Mouse (Mus musculus) heart, embryonic 12.5 days (tissue): Measurements from ENCODE around the gene Hdgfl2. TPM values are rescaled to one million over a fixed set of nuclear protein-coding genes. Genes with fewer than 3 reads are reported as not detected.
"Not testable (repeated sequence)": the region's sequence is repeated elsewhere in the genome, so short reads cannot be mapped to it uniquely, and the experiment has no call there.

ENCODE experiments used
- ATAC-seq: fragments of 200-750 bp; cut with Nextera tagmentation; 2 replicates; pipeline ENCODE4 v1.8.0; 2017; ENCODE audit warnings: moderate TSS enrichment, moderate library complexity; ENCODE audit not compliant: insufficient number of reproducible peaks, low FRiP score
- H3K27ac ChIP-seq: fragments of 300-500 bp; sonication (generic); 2 replicates; pipeline ENCODE4 v1.5.1; 2016; ENCODE audit warnings: mild to moderate bottlenecking, moderate library complexity; ENCODE audit not compliant: poor library complexity, severe bottlenecking
- H3K27me3 ChIP-seq: fragments of 300-500 bp; sonication (generic); replicated peaks from 2 replicates; pipeline ENCODE4 v1.6.1; 2016; ENCODE audit warnings: mild to moderate bottlenecking, moderate library complexity
- H3K36me3 ChIP-seq: fragments of 300-500 bp; sonication (generic); 2 replicates; pipeline ENCODE4 v1.6.1; 2016; ENCODE audit warnings: mild to moderate bottlenecking, moderate library complexity
- H3K4me1 ChIP-seq: fragments of 300-500 bp; sonication (generic); replicated peaks from 2 replicates; pipeline ENCODE4 v1.6.1; 2016; ENCODE audit warnings: mild to moderate bottlenecking
- H3K4me2 ChIP-seq: fragments of 300-500 bp; sonication (generic); 2 replicates; pipeline ENCODE4 v1.6.1; 2016; ENCODE audit warnings: mild to moderate bottlenecking, moderate library complexity
- H3K4me3 ChIP-seq: fragments of 300-500 bp; sonication (generic); 2 replicates; pipeline ENCODE4 v1.5.1; 2016; ENCODE audit warnings: mild to moderate bottlenecking
- H3K9ac ChIP-seq: fragments of 300-500 bp; sonication (generic); 2 replicates; pipeline ENCODE4 v1.6.1; 2016; ENCODE audit warnings: mild to moderate bottlenecking, moderate library complexity
- H3K9me3 ChIP-seq: fragments of 300-500 bp; sonication (generic); replicated peaks from 2 replicates; pipeline ENCODE4 v1.6.1; 2016; ENCODE audit warnings: mild to moderate bottlenecking, moderate library complexity
- WGBS: fragments of 180-500 bp; shearing (Covaris S2); methylation state at CpG from one replicate; pipeline ENCODE4 v1.1.7; 2016; 5-methylcytosine and 5-hydroxymethylcytosine counted together
- polyA plus RNA-seq: library from polyadenylated mRNA; unstranded; fragments of >200 nt; fragmentation: Nextera tagmentation; extraction: Ambion mirVana; gene quantifications from 2 replicates; pipeline ENCODE4 v1.2.1, GENCODE M21; 2016

Gene Hdgfl2
- polyA plus RNA-seq, 1 experiment from 2014 or later, result 93.1 TPM

DNA sequence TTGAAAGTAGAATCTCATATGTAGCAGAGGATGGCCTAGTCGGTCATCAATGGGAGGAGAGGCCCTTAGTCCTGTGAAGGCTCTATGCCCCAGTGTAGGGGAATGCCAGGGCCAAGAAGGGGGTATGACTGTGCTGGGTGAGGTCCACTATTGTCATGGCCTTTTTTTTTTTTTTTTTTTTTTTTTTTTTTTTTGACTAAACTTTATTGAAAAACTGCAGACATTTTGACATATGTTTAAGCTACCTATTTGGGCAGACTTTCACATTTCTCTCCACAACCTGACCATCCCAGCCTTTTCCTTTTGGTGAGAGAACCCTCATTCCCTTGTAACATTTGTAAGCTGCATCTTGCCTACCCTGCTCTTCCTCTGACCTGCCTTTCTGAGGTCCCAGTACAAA lies 12.9 kb downstream of the Hdgfl2 start:
- Histone ChIP-seq H3K27me3 (no peaks in the 10 kb centered on the region), H3K4me1 (no peaks in the 10 kb centered on the region), H3K36me3 (peaks cover 69% of the 10 kb centered on the region), H3K27ac (no peak overlapping the region), H3K9me3 (no peaks in the 10 kb centered on the region), H3K9ac (no peak overlapping the region), H3K4me3 (no peak overlapping the region), H3K4me2 (no peak overlapping the region)
- ATAC-seq, result no peak
- 80% methylated on average over 1 of the region's 1 CpGs for WGBS

DNA sequence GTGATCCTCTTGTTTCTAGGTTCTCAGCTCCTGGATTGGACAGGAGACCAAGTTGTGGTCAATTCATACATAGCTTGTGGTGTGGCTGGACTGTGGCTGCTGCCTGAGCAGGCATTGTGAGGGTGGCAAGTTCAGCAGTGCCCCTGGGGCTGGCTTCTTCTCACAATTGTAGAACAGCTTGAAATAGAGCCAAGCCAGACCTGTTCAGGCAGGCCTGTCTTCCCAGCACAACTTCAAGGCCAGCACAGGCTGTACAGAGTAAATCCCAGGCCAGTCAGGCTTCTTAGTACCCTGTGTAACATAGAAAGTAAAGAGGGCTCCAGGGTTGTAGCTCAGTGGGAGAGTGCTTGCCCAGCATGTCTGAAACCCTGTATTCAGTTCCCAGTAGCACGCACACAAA lies 13.4 kb downstream of the Hdgfl2 start:
- H3K4me1 ChIP-seq, result no peaks in the 10 kb centered on the region
- no peaks in the 10 kb centered on the region for H3K27me3 ChIP-seq
- no peak overlapping the region for H3K27ac ChIP-seq
- no peak overlapping the region for H3K9ac ChIP-seq
- ATAC-seq, result no peak
- peaks cover 71% of the 10 kb centered on the region for H3K36me3 ChIP-seq
- H3K4me3 ChIP-seq, result no peak overlapping the region
- H3K4me2 ChIP-seq, result no peak overlapping the region
- H3K9me3 ChIP-seq, result no peaks in the 10 kb centered on the region
- WGBS, result 90% methylated on average over 1 of the region's 1 CpGs

DNA sequence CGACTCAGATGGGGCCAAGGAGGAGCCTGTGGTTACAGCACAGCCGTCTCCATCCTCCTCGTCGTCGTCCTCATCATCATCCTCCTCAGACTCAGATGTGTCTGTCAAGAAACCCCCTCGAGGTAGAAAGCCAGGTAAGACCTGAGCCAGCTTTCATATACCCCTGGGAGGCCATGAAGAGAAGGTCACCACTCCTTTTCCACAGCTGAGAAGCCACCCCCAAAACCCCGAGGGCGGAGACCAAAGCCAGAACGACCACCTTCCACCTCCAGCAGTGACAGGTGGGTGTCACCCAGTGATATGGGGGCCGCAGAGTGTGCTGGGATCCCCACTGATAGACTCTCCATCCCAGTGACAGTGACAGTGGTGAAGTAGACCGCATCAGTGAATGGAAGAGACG lies 17.4 kb downstream of the Hdgfl2 start:
- whole genome bisulfite sequencing, result 92% methylated on average over 12 of the region's 12 CpGs
- no peaks in the 10 kb centered on the region for H3K9me3 ChIP-seq
- no peaks in the 10 kb centered on the region for H3K4me1 ChIP-seq
- no peak overlapping the region for H3K4me2 ChIP-seq
- H3K27me3 ChIP-seq, result no peaks in the 10 kb centered on the region
- no peak overlapping the region for H3K4me3 ChIP-seq
- H3K27ac ChIP-seq, result no peak overlapping the region
- peaks cover 83% of the 10 kb centered on the region for H3K36me3 ChIP-seq
- no peak for ATAC-seq
- H3K9ac ChIP-seq, result no peak overlapping the region

DNA sequence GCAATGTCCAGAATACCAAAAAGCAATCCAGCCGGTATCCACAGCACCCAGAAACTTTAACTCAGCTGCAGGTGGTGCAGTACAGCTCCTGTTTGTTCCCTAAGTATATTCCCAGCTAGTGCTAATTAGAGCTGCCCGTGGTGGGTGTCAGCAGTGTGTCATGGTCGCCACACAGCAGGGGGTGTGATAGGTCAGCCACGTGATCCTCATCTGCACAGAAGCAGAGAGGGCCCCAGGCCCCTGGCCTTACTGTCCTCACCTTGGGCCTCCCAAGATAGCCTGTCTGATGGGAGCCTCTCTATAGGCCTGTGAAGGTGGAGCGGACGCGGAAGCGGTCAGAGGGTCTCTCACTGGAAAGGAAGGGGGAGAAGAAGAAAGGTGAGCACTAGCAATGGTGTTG lies 18.7 kb downstream of the Hdgfl2 start:
- Histone ChIP-seq H3K36me3 (peaks cover 88% of the 10 kb centered on the region), H3K9ac (no peak overlapping the region), H3K4me3 (no peak overlapping the region), H3K4me1 (no peaks in the 10 kb centered on the region), H3K4me2 (no peak overlapping the region), H3K9me3 (no peaks in the 10 kb centered on the region), H3K27me3 (no peaks in the 10 kb centered on the region), H3K27ac (no peak overlapping the region)
- WGBS, result 88% methylated on average over 8 of the region's 8 CpGs
- ATAC-seq, result no peak

DNA sequence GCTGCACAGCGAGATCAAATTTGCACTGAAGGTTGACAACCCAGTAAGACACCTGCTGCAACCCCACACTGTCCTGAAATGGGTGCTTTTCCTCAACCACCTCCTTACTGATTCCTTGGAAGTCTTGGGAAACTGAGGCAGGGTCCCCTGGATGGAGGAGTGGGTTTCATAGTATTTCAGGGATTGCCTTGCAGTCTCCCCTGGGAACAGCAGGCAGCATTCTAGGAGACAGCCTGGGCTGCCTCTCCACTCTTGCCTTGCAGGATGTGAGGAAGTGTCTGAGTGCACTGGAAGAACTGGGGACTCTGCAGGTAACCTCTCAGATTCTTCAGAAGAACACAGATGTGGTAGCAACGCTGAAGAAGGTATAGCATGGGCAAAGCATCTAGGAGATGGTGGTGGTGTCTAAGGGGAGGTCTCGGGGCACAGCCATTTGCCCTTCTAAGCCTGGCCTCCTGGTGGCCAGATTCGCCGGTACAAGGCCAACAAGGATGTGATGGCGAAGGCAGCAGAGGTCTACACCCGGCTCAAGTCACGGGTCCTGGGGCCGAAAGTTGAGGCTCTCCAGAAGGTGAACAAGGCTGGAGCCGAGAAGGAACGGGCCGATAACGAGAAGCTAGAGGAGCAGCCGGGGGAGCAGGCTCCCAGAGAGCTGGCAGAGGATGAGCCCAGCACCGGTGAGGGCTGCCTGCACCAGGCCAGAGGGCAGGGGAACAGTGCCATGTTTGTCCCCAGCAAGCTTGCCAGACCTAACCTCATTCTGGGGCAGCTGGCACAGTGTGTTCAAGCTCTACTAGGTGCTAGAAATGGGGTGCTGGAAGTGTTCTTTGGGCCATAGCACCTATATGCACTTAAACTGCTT lies 19.5 kb downstream of the Hdgfl2 start:
- no peak for ATAC-seq
- Histone ChIP-seq H3K27ac (no peak overlapping the region), H3K9ac (no peak overlapping the region), H3K4me2 (no peak overlapping the region), H3K4me3 (no peak overlapping the region), H3K36me3 (peaks cover 90% of the 10 kb centered on the region), H3K27me3 (no peaks in the 10 kb centered on the region), H3K4me1 (no peaks in the 10 kb centered on the region), H3K9me3 (no peaks in the 10 kb centered on the region)
- WGBS, result 88% methylated on average over 15 of the region's 15 CpGs

DNA sequence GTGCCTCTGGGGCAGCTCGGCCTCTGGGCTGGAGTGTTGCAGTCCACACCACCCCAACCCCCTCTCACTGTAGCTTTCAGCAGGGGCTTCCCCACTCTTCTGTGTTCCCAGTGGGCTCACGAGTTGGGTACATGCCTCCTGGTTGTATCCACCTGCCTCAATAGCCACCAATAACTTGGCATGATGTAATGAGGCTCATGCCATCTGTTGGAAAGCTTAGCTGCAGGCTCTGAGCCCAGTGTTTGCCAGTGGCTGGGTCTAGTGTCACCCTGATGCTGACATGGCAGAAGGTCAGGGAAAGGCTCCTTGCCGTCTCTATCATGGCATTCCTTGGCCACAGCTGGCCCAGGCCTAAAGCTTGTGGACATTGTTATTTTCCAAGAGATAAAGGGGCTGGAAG lies 21.4 kb downstream of the Hdgfl2 start:
- ATAC-seq, result no peak
- H3K36me3 ChIP-seq, result peaks cover 81% of the 10 kb centered on the region
- no peak overlapping the region for H3K9ac ChIP-seq
- no peaks in the 10 kb centered on the region for H3K4me1 ChIP-seq
- 91% methylated on average over 3 of the region's 3 CpGs for WGBS
- no peak overlapping the region for H3K4me2 ChIP-seq
- no peaks in the 10 kb centered on the region for H3K27me3 ChIP-seq
- no peak overlapping the region for H3K4me3 ChIP-seq
- H3K27ac ChIP-seq, result no peak overlapping the region
- H3K9me3 ChIP-seq, result no peaks in the 10 kb centered on the region

DNA sequence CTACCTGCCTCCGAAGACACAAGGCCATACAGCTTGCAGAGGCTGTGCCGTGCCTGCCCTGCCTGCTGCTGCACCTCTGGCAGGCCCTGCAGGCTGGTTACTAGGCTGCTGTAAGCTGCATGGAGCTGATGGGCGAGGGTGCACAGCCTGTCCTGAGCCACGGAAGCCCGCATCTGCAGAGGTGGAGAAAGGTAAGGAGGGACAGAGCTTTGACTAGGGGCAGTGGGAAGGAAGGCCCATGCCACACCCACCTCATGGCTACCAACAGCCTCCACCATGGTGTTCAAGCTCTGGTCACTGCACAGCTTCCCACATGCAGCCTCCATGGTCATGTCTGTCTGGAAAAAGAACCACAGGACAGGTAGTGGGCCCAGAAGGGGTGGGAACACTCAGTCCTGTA lies 22.7 kb downstream of the Hdgfl2 start:
- no peak overlapping the region for H3K9ac ChIP-seq
- H3K9me3 ChIP-seq, result no peaks in the 10 kb centered on the region
- H3K4me1 ChIP-seq, result no peaks in the 10 kb centered on the region
- ATAC-seq, result 0 out of 2 replicates have a peak, but pooled peaks have one; percentile 8
- H3K36me3 ChIP-seq, result peaks cover 68% of the 10 kb centered on the region
- no peak overlapping the region for H3K4me2 ChIP-seq
- no peak overlapping the region for H3K27ac ChIP-seq
- 90% methylated on average over 5 of the region's 5 CpGs for WGBS
- H3K4me3 ChIP-seq, result no peak overlapping the region
- no peaks in the 10 kb centered on the region for H3K27me3 ChIP-seq

DNA sequence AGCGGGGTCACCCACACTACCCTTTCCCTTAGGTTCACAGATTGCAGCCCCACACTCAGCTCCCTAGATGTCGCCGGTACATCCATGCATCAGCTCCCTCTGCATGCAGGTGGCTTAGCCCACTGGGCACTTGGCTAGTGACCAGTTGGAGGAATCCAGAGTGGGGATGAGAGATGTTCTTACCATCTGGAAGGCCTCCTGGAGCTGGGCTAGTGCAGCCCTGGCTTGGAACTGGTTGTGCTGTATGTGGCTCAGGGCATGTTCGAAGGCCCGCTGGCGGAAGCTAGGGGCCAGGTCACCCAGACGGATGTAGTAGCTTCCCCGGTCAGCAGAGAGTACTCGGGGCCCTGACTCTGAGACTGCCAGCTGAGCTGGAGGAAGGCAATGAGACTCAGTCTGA lies 23.5 kb downstream of the Hdgfl2 start:
- peaks cover 68% of the 10 kb centered on the region for H3K36me3 ChIP-seq

DNA sequence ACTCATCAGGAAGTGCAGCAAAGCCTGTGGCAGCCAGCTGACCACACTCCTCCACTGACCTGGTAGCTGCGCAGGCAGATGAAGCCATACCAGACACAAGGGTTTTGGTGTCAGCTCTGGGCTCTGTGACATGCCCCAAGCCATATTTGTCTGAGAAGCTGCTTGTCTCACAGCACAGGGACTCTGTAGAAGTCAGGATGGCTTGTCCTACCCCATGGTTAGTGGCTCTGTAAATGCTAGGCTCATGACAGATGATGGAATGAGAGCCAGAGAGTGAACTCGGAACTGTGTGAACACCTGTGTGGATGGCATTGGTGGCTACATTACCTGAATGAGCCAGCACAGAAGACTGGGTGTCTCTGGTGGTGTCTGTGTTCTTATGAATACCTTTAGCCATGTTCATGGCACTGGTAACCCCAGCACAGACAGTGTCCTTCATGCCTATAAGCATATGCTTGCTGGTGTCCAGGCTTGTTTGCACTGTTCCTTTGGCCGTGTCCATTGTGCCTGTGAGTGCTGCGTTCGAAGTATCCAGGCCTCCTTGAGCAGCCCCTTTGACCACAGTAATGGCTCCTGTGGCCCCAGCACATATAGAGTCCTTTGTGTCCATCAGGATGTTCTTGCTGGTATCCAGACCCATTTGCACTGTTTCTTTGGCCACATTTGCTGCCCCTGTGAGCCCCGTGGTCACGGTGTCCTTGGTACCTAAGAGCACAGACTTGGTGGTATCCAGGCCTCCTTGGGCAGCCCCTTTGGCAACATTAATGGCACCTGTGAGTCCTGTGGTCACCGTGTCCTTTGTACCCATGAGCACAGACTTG lies 24.2 kb downstream of the Hdgfl2 start:
- Histone ChIP-seq H3K27me3 (no peaks in the 10 kb centered on the region), H3K9me3 (no peaks in the 10 kb centered on the region), H3K4me2 (no peak overlapping the region), H3K27ac (no peak overlapping the region), H3K4me3 (no peak overlapping the region), H3K4me1 (peaks cover 3% of the 10 kb centered on the region), H3K36me3 (peaks cover 66% of the 10 kb centered on the region), H3K9ac (no peak overlapping the region)
- WGBS, result 87% methylated on average over 8 of the region's 8 CpGs
- no peak for ATAC-seq

More for the DNA sequence above, 23.5 kb downstream of the Hdgfl2 start:
- ATAC-seq, result no peak
- Histone ChIP-seq H3K4me3 (no peak overlapping the region), H3K27ac (no peak overlapping the region), H3K4me2 (no peak overlapping the region), H3K9ac (no peak overlapping the region), H3K9me3 (no peaks in the 10 kb centered on the region), H3K27me3 (no peaks in the 10 kb centered on the region), H3K4me1 (no peaks in the 10 kb centered on the region)
- 90% methylated on average over 9 of the region's 9 CpGs for WGBS

DNA sequence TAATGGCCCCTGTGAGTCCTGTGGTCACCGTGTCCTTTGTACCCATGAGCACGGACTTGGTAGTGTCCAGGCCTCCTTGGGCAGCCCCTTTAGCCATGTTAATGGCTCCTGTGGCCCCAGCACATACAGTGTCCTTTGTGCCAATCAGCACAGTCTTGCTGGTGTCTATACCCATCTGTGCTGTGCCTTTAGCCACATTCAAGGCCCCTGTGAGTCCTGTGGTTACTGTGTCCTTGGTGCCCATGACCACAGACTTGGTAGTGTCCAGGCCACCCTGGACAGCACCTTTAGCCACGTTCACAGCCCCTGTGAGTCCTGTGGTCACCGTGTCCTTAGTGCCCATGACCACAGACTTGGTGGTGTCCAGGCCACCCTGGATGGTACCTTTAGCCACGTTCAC lies 25.4 kb downstream of the Hdgfl2 start:
- not testable (repeated sequence) for H3K27me3 ChIP-seq, H3K27ac ChIP-seq, ATAC-seq, H3K9ac ChIP-seq, H3K4me1 ChIP-seq, H3K4me3 ChIP-seq, H3K9me3 ChIP-seq, H3K4me2 ChIP-seq
- peaks cover 59% of the 10 kb centered on the region for H3K36me3 ChIP-seq
- WGBS, result 92% methylated on average over 2 of the region's 5 CpGs

DNA sequence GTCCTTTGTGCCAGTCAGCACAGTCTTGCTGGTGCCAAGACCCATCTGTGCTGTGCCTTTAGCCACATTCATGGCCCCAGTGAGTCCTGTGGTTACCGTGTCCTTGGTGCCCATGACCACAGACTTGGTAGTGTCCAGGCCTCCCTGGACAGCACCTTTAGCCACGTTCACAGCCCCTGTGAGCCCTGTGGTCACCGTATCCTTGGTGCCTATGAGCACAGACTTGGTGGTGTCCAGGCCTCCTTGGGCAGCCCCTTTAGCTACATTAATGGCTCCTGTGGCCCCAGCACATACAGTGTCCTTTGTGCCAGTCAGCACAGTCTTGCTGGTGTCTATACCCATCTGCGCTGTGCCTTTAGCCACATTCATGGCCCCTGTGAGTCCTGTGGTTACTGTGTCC lies 27.0 kb downstream of the Hdgfl2 start:
- ATAC-seq, H3K9ac ChIP-seq, H3K4me1 ChIP-seq, H3K27ac ChIP-seq, H3K4me2 ChIP-seq, H3K27me3 ChIP-seq, H3K9me3 ChIP-seq, H3K4me3 ChIP-seq: not testable (repeated sequence)
- 94% methylated on average over 4 of the region's 4 CpGs for WGBS
- peaks cover 43% of the 10 kb centered on the region for H3K36me3 ChIP-seq
